Mouse (Mus musculus): ENCODE measurements around the gene Rragd.
"Not testable (repeated sequence)": the region's sequence is repeated elsewhere in the genome, so short reads cannot be mapped to it uniquely, and the experiment has no call there.

Gene Rragd

GRCm38 (mm10) chr4:32982716-32983175 lies at the start of gene Rragd:
Gene Rragd, plus strand, starts transcription at chr4:32983037.
- no peak for DNase-seq

DNA sequence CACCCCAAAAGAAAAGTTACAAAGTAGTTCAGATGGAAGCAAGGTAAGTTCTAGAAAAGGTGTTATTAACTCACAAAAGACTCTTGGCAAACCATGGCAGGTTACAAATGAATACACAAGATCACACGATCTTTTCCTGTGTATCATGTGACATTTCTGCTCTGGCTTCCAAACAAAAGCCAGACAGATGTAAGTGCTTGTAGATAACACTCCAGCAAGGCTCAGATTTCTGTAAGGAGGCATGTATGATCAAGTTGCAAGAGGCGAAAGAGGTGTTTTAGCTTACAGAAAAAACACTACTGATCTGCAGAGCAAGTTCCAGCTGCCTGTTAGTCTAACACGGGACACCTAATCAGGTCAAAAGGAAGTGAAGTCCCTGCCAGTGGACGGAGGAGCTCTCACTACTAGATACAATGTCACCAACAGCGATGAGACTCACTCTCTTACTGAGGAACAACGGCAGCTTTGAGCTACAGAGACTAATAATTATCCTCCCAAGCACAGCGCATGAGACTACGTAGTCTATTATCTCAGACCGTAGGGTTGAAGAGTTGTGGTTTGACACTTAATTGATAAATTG lies 46.0 kb upstream of the Rragd start:
- no peak for DNase-seq

DNA sequence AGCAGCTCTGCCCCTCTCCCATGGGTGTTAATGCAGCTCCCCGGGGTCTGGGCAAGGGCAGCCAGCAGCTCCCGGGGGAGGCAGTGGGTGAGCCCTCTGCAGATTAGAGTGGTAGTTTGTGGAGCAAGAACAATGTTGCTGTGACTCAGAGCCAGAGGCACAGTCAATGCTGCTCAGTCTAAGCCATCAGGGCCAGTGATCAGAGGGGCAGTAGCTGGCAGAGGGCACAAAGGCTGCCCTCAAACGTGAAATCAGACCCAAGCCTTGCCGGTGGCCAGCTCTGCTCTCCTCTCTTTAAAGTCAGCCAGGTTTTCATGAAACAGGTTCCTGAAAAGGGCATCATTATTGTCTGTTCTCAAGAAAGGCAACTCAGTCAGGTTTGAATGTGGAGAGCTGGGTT lies 43.3 kb upstream of the Rragd start:
- DNase-seq: no peak

- DNase-seq: no peak
Observed at GRCm38 (mm10) chr4:32939964-32940363, 42.9 kb upstream of the Rragd start.

DNA sequence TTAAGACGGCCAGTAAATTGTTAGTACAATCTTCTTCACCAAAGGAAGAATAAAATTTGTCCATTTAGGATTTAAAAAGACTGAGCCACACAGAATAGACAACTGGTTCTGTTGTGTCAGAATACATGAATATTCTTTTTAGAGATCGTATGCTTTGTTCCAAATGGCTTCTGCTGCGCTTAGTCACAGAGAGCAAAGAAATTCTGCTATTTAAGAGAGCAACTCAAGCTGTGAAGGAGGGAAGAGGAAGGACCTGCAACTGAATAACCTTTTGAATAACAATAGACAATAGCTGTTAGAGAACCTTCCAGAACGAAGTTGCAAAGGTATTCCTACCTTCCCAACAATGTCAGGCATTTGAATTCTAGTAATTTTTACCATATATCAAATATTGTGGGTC lies 41.9 kb upstream of the Rragd start:
- no peak for DNase-seq

DNA sequence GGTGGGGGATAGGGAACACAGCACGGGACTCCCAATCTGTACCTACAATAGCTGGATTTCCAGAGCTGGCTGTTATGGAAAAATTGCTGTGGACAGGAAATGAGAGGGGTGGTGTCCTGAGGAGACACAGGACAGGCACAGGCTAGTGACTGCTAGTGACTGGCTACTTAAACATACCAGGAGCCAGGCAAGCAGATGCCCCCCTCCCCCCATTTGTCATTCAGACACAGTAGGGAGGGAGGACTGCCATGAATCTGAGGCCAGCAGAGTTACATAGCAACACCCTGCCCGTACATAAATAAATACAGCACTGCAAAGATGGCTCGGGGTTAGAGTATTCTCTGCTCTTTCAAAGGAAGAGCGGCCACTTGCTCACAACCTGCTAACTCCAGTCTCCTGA lies 35.2 kb upstream of the Rragd start:
- no peak for DNase-seq

DNA sequence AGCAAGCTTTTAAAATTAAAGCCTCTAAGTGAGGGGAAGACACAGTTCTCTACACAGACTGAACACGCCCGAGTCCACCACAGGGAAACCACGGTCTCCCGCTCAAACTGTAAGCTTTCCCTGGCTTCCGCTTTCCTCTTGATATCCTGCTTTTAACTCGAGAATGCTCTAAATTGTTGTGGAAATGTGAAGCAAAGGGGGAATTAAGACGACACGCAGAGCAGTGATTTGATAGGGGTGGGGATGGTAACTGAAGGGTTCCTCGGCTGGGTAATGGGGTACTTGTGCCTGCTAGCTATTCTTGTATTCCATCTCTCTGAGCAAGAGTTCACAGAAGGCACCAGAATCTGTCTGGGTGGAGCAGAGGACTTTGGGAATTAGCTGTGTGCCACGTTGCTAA lies 34.1 kb upstream of the Rragd start:
- DNase-seq: no peak

DNA sequence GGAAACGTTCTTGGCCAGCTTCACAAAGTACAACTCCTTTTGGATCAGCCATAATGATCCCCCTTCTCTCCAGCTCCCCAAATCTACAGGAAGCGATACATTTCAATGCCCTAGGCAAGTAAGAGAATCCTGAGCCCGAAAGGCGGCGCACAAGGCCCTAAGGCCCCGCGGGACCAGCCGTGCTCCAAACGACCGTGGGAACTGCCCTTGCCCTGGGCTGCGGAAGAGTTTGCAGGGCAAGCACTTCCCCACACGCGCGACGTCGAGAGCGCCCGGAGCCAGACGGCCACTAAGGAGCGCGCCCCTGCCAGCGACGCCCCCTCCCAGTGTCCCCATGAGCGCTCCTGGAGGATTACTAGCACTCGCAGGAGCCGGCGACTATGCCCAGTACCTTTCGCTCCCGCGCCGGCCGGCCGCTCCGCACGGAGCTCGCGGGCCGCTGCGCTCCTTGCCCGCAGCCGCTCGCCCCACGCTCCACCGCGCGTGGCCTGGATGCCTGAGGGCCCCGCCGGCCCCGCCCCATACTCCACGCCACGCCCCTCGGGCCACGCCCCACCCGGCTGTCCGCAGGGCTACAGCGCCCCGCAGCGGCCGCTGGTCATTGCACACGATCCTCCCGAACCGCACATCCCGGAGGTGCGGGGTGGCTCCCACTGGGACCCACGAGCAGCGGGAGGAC lies 32.3 kb upstream of the Rragd start, which contains the start of gene Ankrd6:
Gene Ankrd6 (minus strand): TSS at position 486 of the 679 bp plus-strand sequence.
- peak; percentile 75 for DNase-seq

DNA sequence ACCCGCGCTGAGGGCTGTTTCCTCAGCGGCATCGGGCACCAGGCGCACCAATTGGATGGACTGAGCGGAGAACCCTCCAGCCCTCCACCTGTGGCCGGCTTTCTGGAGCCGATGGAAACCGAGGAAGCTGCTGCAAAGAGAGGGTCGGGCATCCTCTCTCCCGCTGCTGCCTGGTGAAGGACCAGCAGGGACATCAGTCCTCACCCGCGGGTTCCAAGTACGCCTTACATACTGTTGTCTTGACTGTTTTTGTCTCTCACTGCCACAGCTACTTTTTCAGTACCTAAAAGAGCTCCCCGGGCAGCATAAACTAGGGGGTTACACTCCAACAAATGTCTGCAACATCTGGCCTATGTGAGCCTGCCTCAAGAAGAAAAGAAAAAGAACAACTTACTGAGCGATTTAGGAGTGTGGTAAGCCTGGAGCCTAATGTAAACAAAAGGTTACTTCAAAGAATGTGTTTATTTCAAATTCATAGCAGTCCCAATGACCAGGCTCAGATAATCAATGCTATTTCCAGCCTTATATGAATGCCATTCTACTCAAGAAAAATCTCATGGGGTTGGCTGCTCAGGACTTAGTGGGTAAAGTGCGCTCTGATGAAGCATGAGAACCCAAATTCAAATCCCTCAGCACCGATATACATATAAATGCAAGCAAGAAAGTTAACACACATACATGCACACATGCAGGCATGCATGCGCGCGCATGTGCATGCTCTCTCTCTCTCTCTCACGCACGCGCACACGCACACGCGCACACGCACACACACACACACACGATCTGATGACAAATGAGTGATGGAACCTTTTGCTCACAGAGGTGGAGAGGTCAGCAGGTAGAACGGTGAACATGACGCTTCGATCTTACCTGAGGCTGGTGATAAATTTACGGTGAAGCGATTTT lies 31.5 kb upstream of the Rragd start:
- DNase-seq: peak; percentile 11

GRCm38 (mm10) chr4:32952681-32953080 lies 30.2 kb upstream of the Rragd start:
- DNase-seq: no peak

- no peak for DNase-seq
Observed at GRCm38 (mm10) chr4:32956423-32956822, 26.4 kb upstream of the Rragd start.

DNA sequence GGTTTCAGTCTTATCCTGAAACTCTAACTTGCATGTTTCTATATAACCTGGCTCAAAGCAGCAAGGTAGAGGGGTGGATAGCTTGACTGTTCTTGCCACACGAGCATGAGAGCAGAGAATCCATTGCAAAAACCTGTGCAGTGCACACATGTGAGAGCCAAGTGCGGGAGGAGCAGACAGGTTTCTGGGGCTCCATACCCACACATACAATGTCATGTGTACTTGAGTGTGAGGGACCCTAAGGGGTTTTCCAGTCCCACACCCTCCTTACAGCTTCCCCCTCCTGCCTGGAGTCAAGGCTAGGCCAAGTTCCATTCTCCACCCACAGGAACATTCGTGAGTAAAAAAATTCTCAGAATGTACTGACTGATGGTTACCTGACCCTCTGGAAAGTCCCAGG lies 21.4 kb upstream of the Rragd start:
- DNase-seq: no peak

GRCm38 (mm10) chr4:32964619-32965018 lies 18.2 kb upstream of the Rragd start:
- DNase-seq: not testable (repeated sequence)

DNA sequence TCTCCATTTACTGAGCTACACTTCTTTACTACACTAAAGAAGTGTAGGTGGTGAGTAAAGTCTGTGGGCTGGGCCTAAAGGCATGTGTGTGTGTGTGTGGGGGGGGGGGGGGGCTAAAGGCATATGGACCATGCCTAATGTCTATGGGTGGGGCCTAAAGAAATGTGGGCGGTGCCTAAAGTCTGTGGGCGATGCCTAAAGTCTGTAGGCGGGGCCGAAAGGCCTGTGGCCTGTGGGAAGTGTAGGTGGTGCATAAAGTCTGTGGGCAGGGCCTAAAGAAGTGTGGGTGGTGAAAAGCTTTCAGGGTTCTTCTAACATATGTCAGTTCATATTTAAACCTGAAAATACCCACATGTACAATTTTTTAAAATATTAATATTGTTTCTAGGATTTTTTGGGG lies 5.5 kb upstream of the Rragd start:
- no peak for DNase-seq

- DNase-seq: no peak
Observed at GRCm38 (mm10) chr4:32980061-32980460, 2.8 kb upstream of the Rragd start.

DNA sequence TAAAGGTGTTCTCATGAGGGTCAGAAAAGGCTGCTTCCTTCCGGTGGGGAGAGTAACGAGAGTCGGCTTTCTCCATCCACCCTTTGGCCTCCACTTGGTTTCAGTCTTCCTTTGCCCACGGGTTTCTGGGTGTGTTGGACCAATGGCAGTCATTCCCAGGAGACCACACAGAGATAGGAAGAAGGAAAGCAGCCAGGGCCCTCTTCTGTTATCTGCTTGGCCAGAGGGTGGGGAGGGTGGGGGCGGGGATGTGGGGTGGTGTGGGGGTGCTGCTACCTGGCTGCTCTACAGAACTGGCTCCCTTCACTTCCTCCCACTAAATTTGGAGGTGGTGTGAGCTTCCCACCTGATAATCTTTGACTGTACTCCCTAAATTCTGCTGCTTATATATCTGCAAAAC lies 1.2 kb upstream of the Rragd start:
- DNase-seq: no peak

GRCm38 (mm10) chr4:32982041-32982715 lies 659 bp upstream of the Rragd start:
- DNase-seq: peak; percentile 67

DNA sequence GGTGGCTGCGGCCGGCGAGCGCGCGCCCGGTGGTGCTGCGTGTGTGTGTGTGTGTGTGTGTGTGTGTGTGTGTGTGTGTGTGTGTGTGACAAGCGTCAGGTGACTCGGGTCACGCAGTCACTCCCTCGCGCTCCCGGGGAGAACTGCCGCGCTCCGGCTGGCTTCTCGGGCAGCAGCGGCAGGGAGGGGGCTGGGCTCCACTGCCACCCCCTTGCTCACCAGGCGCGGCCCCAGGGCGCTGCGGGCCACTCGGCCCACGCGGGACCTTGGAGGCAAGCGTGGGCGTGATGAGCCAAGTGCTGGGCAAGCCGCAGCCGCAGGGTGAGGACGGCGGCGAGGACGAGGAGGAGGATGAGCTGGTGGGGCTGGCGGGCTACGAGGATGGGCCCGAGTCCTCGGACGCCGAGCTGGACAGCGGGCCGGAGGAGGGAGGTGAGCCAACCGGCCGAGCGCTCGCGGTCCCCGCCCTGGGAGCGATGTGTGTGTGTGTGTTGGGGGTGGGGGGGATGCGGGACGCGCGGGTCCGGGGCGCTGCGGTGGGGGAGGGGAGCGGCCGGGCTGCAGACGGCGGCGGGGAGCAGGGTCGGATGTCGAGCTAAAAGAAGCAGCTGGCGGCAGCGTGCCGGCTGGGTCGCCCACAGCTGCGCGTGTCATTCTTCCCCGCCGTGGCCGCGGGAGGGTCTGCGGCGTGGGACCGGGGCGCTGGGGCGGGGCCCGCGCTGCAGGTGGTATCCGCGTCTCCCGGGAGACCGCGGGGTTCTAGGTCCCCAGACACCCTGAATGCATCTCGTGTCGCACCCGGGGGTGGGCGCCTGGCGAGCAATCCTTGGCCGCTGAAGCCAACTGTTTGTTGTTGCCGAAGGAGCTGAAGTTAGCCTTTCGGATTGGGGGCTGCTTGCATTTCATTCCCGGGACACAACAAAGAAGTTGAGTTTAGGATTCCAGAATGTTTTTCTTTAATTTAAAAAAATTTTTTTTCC lies 629 bp downstream of the Rragd start:
- peak; percentile 85 for DNase-seq

DNA sequence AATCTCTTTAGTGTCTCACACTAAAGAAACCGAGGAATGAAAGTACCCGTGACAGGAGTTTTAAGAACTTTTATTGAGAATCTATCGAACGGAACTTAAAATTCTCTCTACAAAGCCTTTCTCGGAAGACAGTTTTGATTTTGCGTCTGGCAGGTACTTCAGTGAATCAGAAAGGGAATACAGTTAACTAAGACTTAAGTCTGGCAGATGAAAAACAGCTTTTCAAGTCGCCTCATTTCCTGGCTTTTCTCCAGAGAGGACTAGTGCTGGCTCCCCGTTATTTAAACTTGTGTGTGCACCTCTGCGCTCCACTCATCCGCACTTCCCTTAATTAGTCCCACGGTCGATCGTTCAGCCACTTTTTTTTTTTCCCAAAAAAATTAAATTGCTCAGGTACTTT lies 1.4 kb downstream of the Rragd start:
- DNase-seq: no peak

DNA sequence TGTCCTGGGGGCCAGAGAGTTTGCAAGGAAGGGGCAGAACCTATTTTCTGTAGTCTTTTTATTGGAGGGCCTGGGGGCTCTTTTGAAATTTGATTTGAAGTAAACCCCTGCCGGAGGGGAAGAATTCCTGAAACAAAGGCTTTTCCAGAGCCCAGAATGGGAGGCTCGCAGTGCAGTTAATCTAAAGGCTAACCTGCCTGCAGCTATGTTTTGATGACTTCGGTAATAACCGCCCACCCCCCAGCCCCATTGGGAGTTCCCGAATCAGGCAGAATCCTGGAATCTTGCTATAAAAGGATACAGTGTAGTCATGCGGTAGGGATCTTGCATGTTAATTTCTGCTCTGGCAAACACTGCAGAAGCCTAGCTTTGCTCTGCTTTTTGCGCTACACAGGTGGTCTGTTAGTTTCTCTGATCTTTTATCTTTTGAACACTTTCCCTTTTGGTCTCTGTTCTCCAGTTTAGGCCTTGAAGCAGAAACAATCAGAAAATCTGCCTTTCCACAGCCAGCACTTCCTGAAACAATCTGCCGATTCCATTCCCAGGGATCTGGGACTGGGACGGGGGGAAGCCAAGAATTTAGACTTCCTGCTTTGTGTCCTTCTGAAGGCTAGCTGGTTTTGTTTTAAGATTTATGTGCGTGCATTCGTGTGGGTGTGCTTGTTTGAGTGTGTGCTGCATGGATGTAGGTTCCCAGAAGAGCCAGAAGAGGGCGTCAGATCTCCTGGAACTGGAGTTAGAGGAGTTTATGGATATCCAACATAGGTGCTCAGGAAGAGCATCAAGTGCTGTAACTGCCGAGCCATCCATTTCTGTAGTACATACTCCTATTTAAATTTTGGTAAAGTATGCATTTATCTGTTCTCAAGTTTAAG lies 2.2 kb downstream of the Rragd start:
- peak; percentile 34 for DNase-seq

- DNase-seq: no peak
Observed at GRCm38 (mm10) chr4:32985684-32986083, 2.8 kb downstream of the Rragd start.

Measured in cerebellum, adult 11-12 months (tissue).